Mouse (Mus musculus) liver, postnatal 0 days (tissue): ENCODE results near the gene Dynlt1f.
"Not testable (repeated sequence)": the region's sequence is repeated elsewhere in the genome, so short reads cannot be mapped to it uniquely, and the experiment has no call there.

Source experiments
- CTCF ChIP-seq: sonication (generic); IDR thresholded peaks from 2 replicates; pipeline ENCODE4 v1.5.1; 2016; ENCODE audit warnings: antibody characterized with exemption, low read depth
- EP300 ChIP-seq: IDR thresholded peaks from 2 replicates; pipeline ENCODE4 v1.6.1; 2016; ENCODE audit warnings: antibody characterized with exemption, low read depth, mild to moderate bottlenecking

GRCm38 (mm10) chr17:6645668-6646067, 10.0 kb downstream of the Dynlt1f start:
- TF ChIP-seq EP300, CTCF: not testable (repeated sequence)
